Mouse (Mus musculus) kidney, embryonic 14.5 days (tissue): ENCODE data around the gene Ppp2r2c. TPM values are rescaled to one million over a fixed set of nuclear protein-coding genes. Genes with fewer than 3 reads are reported as not detected.

Experiments
- ATAC-seq: fragments of 200-750 bp; cut with Nextera tagmentation; 2 replicates; pipeline ENCODE4 v1.8.0; 2017; ENCODE audit warnings: moderate number of reproducible peaks, mild to moderate bottlenecking, moderate TSS enrichment, moderate library complexity; ENCODE audit not compliant: low FRiP score, low TSS enrichment
- H3K27ac ChIP-seq: fragments of 300-500 bp; sonication (generic); 2 replicates; pipeline ENCODE4 v1.5.1; 2014; ENCODE audit warnings: low read depth, mild to moderate bottlenecking, low read length, moderate library complexity, mixed read lengths
- H3K27me3 ChIP-seq: fragments of 300-500 bp; sonication (generic); 2 replicates; pipeline ENCODE4 v1.6.1; 2014; ENCODE audit warnings: mild to moderate bottlenecking, low read length; ENCODE audit not compliant: control insufficient read depth, insufficient read depth
- H3K36me3 ChIP-seq: fragments of 300-500 bp; sonication (generic); 2 replicates; pipeline ENCODE4 v1.6.1; 2014; ENCODE audit warnings: low read length, mixed read lengths; ENCODE audit not compliant: control insufficient read depth, insufficient read depth
- H3K4me1 ChIP-seq: fragments of 300-500 bp; sonication (generic); 2 replicates; pipeline ENCODE4 v1.6.1; 2014; ENCODE audit warnings: low read length, mixed read lengths; ENCODE audit not compliant: control insufficient read depth, insufficient read depth
- H3K4me2 ChIP-seq: fragments of 300-500 bp; sonication (generic); replicated peaks from 2 replicates; pipeline ENCODE4 v1.6.1; 2014; ENCODE audit warnings: low read depth, mild to moderate bottlenecking, low read length
- H3K4me3 ChIP-seq: fragments of 300-500 bp; sonication (generic); 2 replicates; pipeline ENCODE4 v1.5.1; 2014; ENCODE audit warnings: mild to moderate bottlenecking, low read length
- H3K9ac ChIP-seq: fragments of 300-500 bp; sonication (generic); 2 replicates; pipeline ENCODE4 v1.6.1; 2014; ENCODE audit warnings: low read depth, mild to moderate bottlenecking, low read length, moderate library complexity
- H3K9me3 ChIP-seq: fragments of 300-500 bp; sonication (generic); 2 replicates; pipeline ENCODE4 v1.6.1; 2016; ENCODE audit warnings: low read length; ENCODE audit not compliant: control insufficient read depth
- WGBS: fragments of 180-500 bp; shearing (Covaris S2); extraction: QIAGEN DNeasy Blood & Tissue Kit; methylation state at CpG from one replicate; pipeline ENCODE4 v1.1.7; 2014; 5-methylcytosine and 5-hydroxymethylcytosine counted together
- polyA plus RNA-seq: library from polyadenylated mRNA; unstranded; fragments of >200 nt; fragmentation: Nextera tagmentation; extraction: Ambion mirVana; gene quantifications from 2 replicates; pipeline ENCODE4 v1.2.1, GENCODE M21; 2014

Ppp2r2c gene
- polyA plus RNA-seq, 1 experiment from 2014 or later = not detected

GRCm38 (mm10) chr5:36861084-36861483 lies 7.2 kb upstream of the Ppp2r2c start:
- no peak overlapping the region for H3K4me3 ChIP-seq
- no peaks in the 10 kb centered on the region for H3K4me1 ChIP-seq
- WGBS = 100% methylated on average over 2 of the region's 2 CpGs
- no peak overlapping the region for H3K9ac ChIP-seq
- no peak overlapping the region for H3K4me2 ChIP-seq
- no peak for ATAC-seq
- no peak overlapping the region for H3K27ac ChIP-seq
- no peaks in the 10 kb centered on the region for H3K9me3 ChIP-seq
- H3K27me3 ChIP-seq = peaks cover 15% of the 10 kb centered on the region
- H3K36me3 ChIP-seq = no peaks in the 10 kb centered on the region

- Histone ChIP-seq H3K36me3 (no peaks in the 10 kb centered on the region), H3K27ac (no peak overlapping the region), H3K4me1 (peaks cover 9% of the 10 kb centered on the region; the same call in 1 of the 2 replicates), H3K9me3 (no peaks in the 10 kb centered on the region), H3K27me3 (peaks cover 70% of the 10 kb centered on the region), H3K4me3 (no peak overlapping the region), H3K4me2 (no peak overlapping the region), H3K9ac (no peak overlapping the region)
- ATAC-seq = no peak
- 70% methylated on average over 7 of the region's 7 CpGs for WGBS
Observed at GRCm38 (mm10) chr5:36866701-36867250, 1.5 kb upstream of the Ppp2r2c start.

DNA sequence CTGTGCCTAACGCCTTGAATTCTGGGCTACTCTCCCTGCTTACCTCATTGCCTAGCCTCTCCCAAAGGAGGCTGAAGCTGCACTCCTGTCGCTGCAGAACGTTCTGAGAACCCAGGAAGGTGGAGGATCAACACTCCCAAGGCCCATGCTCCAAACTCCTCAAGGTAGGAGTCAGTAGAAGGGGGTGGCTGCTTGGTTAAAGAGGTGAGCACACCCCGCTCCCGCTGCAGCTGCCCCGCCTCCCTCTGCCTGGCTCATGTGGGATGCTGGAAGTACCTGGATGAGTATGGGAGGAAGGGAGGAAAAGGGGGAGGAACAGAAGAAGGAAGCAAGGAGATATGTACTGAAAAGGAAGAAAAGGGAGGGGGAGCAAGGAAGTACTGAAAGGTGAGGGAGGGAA lies 752 bp upstream of the Ppp2r2c start:
- Histone ChIP-seq H3K9me3 (no peaks in the 10 kb centered on the region), H3K4me2 (no peak overlapping the region), H3K4me3 (no peak overlapping the region), H3K36me3 (no peaks in the 10 kb centered on the region), H3K9ac (no peak overlapping the region), H3K4me1 (peaks cover 9% of the 10 kb centered on the region; the same call in 1 of the 2 replicates), H3K27ac (no peak overlapping the region), H3K27me3 (peaks cover 77% of the 10 kb centered on the region)
- no peak for ATAC-seq
- WGBS = 8% methylated on average over 6 of the region's 6 CpGs

- Histone ChIP-seq H3K4me3 (peak overlapping the region; percentile 41), H3K4me2 (peak overlapping the region; percentile 90)
Observed at GRCm38 (mm10) chr5:36869186-36869577, 869 bp downstream of the Ppp2r2c start.

GRCm38 (mm10) chr5:36869578-36870236 lies 1.4 kb downstream of the Ppp2r2c start:
- ATAC-seq = 0 out of 2 replicates have a peak, but pooled peaks have one; percentile 38
- peaks cover 87% of the 10 kb centered on the region for H3K27me3 ChIP-seq
- no peaks in the 10 kb centered on the region for H3K9me3 ChIP-seq
- peak overlapping the region; percentile 41 for H3K4me3 ChIP-seq
- H3K4me2 ChIP-seq = peak overlapping the region; percentile 49
- 0% methylated on average over 41 of the region's 56 CpGs for WGBS
- H3K9ac ChIP-seq = no peak overlapping the region; the same call in 1 of the 2 replicates
- no peaks in the 10 kb centered on the region for H3K36me3 ChIP-seq
- peaks cover 9% of the 10 kb centered on the region; the same call in 1 of the 2 replicates for H3K4me1 ChIP-seq
- no peak overlapping the region for H3K27ac ChIP-seq

More at GRCm38 (mm10) chr5:36869186-36869577, 869 bp downstream of the Ppp2r2c start:
- Histone ChIP-seq H3K9me3 (no peaks in the 10 kb centered on the region), H3K27me3 (peaks cover 86% of the 10 kb centered on the region), H3K36me3 (no peaks in the 10 kb centered on the region), H3K9ac (no peak overlapping the region), H3K27ac (no peak overlapping the region), H3K4me1 (peaks cover 9% of the 10 kb centered on the region; the same call in 1 of the 2 replicates)
- WGBS = 3% methylated on average over 7 of the region's 7 CpGs
- ATAC-seq = no peak

DNA sequence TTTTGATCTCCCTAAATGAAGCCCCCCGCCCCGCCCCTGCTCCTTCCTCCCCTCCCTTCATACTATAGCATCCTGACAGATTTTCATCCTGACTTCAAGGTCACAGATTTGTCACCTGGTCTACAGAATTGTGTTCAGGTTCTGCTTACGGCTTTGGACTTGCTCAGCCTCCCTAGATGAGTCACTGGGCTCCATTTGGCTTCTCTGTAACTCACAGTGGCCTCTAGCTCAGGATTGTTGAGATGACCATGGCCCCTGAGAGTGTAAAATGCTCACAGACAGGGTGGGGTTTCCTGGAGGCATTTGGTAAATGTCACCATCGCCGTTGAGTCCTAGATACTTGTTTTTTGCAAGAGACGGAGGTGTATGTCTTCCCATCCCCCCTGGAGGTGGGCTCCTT lies 2.6 kb downstream of the Ppp2r2c start:
- Histone ChIP-seq H3K4me2 (no peak overlapping the region), H3K4me3 (no peak overlapping the region), H3K27me3 (peaks cover 83% of the 10 kb centered on the region), H3K27ac (no peak overlapping the region), H3K9me3 (no peaks in the 10 kb centered on the region), H3K9ac (no peak overlapping the region), H3K36me3 (no peaks in the 10 kb centered on the region), H3K4me1 (peaks cover 9% of the 10 kb centered on the region; the same call in 1 of the 2 replicates)
- no peak for ATAC-seq
- 83% methylated on average over 6 of the region's 6 CpGs for WGBS

- H3K27me3 ChIP-seq = peaks cover 34% of the 10 kb centered on the region
- no peaks in the 10 kb centered on the region for H3K36me3 ChIP-seq
- H3K4me2 ChIP-seq = no peak overlapping the region
- 79% methylated on average over 4 of the region's 4 CpGs for WGBS
- no peaks in the 10 kb centered on the region for H3K9me3 ChIP-seq
- H3K27ac ChIP-seq = no peak overlapping the region
- H3K4me3 ChIP-seq = no peak overlapping the region
- ATAC-seq = no peak
- H3K9ac ChIP-seq = no peak overlapping the region
- no peaks in the 10 kb centered on the region for H3K4me1 ChIP-seq
Observed at GRCm38 (mm10) chr5:36875956-36876355, 7.6 kb downstream of the Ppp2r2c start.

- 64% methylated on average over 7 of the region's 7 CpGs for WGBS
- Histone ChIP-seq H3K27ac (no peak overlapping the region), H3K4me1 (no peaks in the 10 kb centered on the region), H3K4me3 (no peak overlapping the region), H3K36me3 (no peaks in the 10 kb centered on the region), H3K9me3 (no peaks in the 10 kb centered on the region), H3K4me2 (no peak overlapping the region), H3K9ac (no peak overlapping the region), H3K27me3 (peaks cover 25% of the 10 kb centered on the region)
- ATAC-seq = no peak
Observed at GRCm38 (mm10) chr5:36876777-36877396, 8.6 kb downstream of the Ppp2r2c start.

DNA sequence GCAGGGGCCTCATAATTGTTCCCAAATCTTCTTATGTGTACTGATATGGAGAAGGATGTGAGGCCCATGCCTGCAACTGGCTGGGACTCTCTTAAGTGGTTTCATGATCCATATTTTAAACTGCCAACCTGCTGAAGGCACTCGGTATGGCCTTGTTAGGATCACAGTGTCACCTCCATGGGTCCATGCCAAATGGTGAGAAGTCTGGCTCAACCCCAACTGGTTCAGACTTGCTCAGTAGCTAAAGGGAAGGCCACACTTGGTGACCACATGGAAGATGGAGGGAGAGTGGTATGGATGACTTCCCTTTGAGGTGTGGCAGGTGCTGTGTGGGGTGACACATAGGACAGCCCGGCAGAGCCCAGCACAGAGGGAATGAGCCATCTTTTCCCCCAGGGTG lies 9.3 kb downstream of the Ppp2r2c start:
- Histone ChIP-seq H3K36me3 (no peaks in the 10 kb centered on the region), H3K27me3 (peaks cover 18% of the 10 kb centered on the region), H3K9me3 (no peaks in the 10 kb centered on the region), H3K4me2 (no peak overlapping the region), H3K4me1 (no peaks in the 10 kb centered on the region), H3K27ac (no peak overlapping the region), H3K9ac (no peak overlapping the region), H3K4me3 (no peak overlapping the region)
- no peak for ATAC-seq
- WGBS = 75% methylated on average over 2 of the region's 2 CpGs
